Mouse (Mus musculus): ENCODE measurements around the gene Eral1. TPM values are rescaled to one million over a fixed set of nuclear protein-coding genes. Genes with fewer than 3 reads are reported as not detected.
"Not testable (repeated sequence)": the region's sequence is repeated elsewhere in the genome, so short reads cannot be mapped to it uniquely, and the experiment has no call there.

Gene Eral1
- polyA plus RNA-seq, 1 experiment: 26.0 TPM

- no peaks in the 10 kb centered on the region for H3K4me1 ChIP-seq (ENCODE audit: control insufficient read depth, insufficient read depth, low read length)
- no peak overlapping the region for H3K27ac ChIP-seq (ENCODE audit: insufficient read depth, low read length)
- no peak overlapping the region for H3K4me3 ChIP-seq (ENCODE audit: insufficient read depth, low read length)
- TF ChIP-seq POLR2A (IDR thresholded peaks at IDR 0.05; ENCODE audit: extremely low read depth, insufficient read depth, low read length) (no peak), CTCF (IDR thresholded peaks at IDR 0.05; ENCODE audit: extremely low read depth, insufficient read depth, low read length) (no peak)
Observed at GRCm38 (mm10) chr11:78071938-78072337, 8.2 kb downstream of the Eral1 start.

DNA sequence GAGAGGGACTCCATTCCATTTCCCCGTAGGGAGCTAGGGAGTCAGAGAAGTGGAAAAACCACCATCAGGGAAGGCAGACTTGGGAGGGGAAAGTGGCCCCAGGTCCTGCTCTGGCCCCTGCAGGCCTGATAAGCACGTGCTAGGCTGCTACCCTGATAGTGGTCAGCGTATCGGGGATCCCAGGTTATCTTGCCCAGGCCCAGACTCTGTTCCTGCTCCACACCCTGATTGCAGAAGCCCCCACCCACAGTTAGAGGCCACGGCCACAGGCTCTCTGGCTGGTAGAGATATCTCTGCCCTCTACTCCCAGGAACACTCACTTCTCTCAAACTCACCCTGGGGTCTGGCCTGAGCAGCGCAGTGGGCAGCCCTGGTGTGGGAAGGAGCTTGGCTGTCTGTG, 10.5 kb downstream of the Eral1 start:
- Histone ChIP-seq H3K4me1 (ENCODE audit: control insufficient read depth, insufficient read depth, low read length) (no peaks in the 10 kb centered on the region), H3K4me3 (ENCODE audit: insufficient read depth, low read length) (no peak overlapping the region), H3K27ac (ENCODE audit: insufficient read depth, low read length) (no peak overlapping the region)
- TF ChIP-seq POLR2A (IDR thresholded peaks at IDR 0.05; ENCODE audit: extremely low read depth, insufficient read depth, low read length) (no peak), CTCF (IDR thresholded peaks at IDR 0.05; ENCODE audit: extremely low read depth, insufficient read depth, low read length) (no peak)

DNA sequence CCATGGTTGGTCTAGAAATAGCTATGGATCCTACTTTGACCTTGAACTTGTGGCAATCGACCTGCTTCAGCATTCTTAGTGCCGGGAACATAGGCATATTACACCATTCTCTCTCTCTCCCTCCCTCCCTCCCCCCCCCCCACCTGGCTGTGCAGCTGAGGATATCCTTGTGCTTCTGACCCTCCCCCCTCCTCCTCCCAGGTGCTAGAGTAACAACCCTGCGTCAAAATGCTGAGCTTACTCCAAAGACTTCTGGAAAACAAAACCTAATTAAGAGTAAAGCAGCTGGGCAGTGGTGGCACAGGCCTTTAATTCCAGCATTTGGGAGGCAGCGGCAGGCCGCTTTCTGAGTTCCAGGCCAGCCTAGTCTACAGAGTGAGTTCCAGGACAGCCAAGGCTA, 11.1 kb downstream of the Eral1 start:
- TF ChIP-seq POLR2A (IDR thresholded peaks at IDR 0.05; ENCODE audit: extremely low read depth, insufficient read depth, low read length) (no peak), CTCF (IDR thresholded peaks at IDR 0.05; ENCODE audit: extremely low read depth, insufficient read depth, low read length) (no peak)
- no peaks in the 10 kb centered on the region for H3K4me1 ChIP-seq (ENCODE audit: control insufficient read depth, insufficient read depth, low read length)
- no peak overlapping the region for H3K27ac ChIP-seq (ENCODE audit: insufficient read depth, low read length)
- H3K4me3 ChIP-seq (ENCODE audit: insufficient read depth, low read length): no peak overlapping the region

DNA sequence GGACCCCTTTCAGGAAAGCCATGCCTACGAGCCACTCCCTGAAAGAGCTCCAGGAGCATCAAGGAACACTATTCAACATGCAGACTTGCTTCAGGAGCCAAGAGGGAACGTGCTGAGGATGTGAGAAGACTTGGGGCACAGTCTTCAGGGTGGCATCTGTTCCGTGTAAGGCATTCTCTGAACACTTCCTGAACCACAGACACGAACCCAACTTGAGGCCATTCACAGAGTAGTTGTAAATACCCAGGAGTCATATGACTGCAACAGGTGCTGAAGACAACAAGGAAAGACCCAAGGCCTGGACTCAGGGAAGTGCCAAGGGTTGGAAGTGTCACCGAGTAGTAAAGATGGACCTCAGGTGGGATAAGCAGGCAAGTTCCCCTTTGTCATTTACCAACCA, 12.6 kb downstream of the Eral1 start:
- no peaks in the 10 kb centered on the region for H3K4me1 ChIP-seq (ENCODE audit: control insufficient read depth, insufficient read depth, low read length)
- H3K4me3 ChIP-seq (ENCODE audit: insufficient read depth, low read length): no peak overlapping the region
- no peak overlapping the region for H3K27ac ChIP-seq (ENCODE audit: insufficient read depth, low read length)
- no peak for TF ChIP-seq POLR2A (IDR thresholded peaks at IDR 0.05; ENCODE audit: extremely low read depth, insufficient read depth, low read length)
- no peak for TF ChIP-seq CTCF (IDR thresholded peaks at IDR 0.05; ENCODE audit: extremely low read depth, insufficient read depth, low read length)

DNA sequence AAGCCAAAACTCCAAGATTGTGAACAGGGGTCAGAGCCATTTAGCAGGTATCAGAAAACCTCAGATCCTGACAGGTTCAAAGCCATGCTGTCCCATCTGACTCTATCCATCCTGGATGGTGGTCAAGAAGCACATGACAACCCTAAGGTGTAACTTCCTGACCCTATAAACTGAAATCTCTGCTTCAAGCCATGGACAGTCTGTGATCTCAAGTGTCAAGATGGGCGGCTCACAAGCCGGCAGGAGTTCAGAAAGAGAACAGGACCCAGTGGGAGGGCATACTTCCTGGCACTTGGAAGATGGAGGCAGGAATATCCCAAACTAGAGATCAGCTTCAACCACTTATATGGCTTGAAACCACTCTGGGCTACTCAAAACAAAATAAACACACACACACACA, 13.5 kb downstream of the Eral1 start:
- no peak overlapping the region for H3K4me3 ChIP-seq (ENCODE audit: insufficient read depth, low read length)
- no peak overlapping the region for H3K27ac ChIP-seq (ENCODE audit: insufficient read depth, low read length)
- no peaks in the 10 kb centered on the region for H3K4me1 ChIP-seq (ENCODE audit: control insufficient read depth, insufficient read depth, low read length)
- TF ChIP-seq CTCF (IDR thresholded peaks at IDR 0.05; ENCODE audit: extremely low read depth, insufficient read depth, low read length) (no peak), POLR2A (IDR thresholded peaks at IDR 0.05; ENCODE audit: extremely low read depth, insufficient read depth, low read length) (no peak)

DNA sequence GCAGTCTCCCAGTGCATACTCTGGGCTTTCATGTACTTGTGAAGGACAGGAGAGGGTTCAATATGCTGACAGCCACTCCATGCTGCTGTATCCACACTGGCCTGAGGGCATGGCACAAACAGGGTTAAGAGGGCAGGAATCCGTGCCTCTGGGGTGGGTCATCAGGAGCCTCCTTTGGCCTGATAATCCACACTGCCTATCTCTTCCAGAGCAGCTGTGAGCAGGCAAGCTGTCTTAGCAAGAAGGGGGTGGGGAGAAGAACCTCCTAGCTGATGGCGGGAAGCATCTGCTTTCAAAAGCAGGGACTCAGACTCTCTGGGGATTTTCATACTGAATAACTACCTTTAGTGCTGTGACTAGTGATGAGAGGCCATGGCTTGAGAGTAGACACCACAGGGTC, 14.3 kb downstream of the Eral1 start:
- no peak overlapping the region for H3K4me3 ChIP-seq (ENCODE audit: insufficient read depth, low read length)
- H3K27ac ChIP-seq (ENCODE audit: insufficient read depth, low read length): no peak overlapping the region
- TF ChIP-seq POLR2A (IDR thresholded peaks at IDR 0.05; ENCODE audit: extremely low read depth, insufficient read depth, low read length) (no peak), CTCF (IDR thresholded peaks at IDR 0.05; ENCODE audit: extremely low read depth, insufficient read depth, low read length) (no peak)
- no peaks in the 10 kb centered on the region for H3K4me1 ChIP-seq (ENCODE audit: control insufficient read depth, insufficient read depth, low read length)

- Histone ChIP-seq H3K4me3 (ENCODE audit: insufficient read depth, low read length) (no peak overlapping the region), H3K27ac (ENCODE audit: insufficient read depth, low read length) (no peak overlapping the region), H3K4me1 (ENCODE audit: control insufficient read depth, insufficient read depth, low read length) (no peaks in the 10 kb centered on the region)
- TF ChIP-seq POLR2A (IDR thresholded peaks at IDR 0.05; ENCODE audit: extremely low read depth, insufficient read depth, low read length) (no peak), CTCF (IDR thresholded peaks at IDR 0.05; ENCODE audit: extremely low read depth, insufficient read depth, low read length) (no peak)
Observed at GRCm38 (mm10) chr11:78062563-78062962, 17.6 kb downstream of the Eral1 start.

DNA sequence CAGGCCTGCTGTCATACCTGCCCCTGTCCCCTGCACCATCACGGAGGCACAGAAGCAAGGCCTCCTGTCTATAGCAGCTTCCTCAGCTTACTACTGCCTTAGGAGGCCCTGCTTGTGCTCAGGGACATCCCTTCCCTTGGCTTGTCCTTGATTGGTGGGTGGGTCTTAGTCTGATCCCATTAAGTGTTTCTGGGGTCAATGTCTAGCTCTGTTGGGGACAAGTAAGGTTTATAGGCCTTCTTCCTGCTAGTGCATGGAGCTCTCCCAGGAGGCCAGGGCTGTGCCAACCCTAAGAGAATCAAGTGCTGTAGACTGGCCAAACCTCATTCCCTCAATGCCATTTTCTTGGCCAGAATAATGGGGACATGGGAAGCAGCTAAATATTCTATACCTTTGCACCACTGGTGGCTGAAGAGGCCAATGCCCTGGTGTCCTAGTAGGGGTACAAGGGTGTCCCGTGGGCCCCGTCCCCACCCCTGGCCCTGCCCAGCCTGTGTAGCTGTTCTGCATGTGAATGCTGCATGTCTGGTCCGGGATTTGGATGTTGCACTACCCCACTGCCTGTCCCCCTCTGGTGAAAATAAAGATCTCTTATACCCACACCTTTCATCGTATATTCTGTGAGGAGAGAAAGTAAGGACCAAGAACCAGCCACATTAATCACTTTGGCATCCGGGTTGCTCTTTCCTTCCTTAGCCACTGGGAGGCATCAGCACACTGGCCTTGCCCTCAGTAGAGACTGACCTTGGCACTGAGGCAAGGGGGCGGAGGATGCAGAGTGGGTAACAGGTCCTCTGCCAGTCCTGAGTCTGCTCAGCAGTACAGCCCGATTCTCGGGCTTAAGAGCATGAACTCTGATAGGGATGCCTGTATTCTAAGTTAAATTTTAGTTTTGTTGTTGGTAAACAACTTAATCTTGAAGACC, 20.1 kb downstream of the Eral1 start:
- Histone ChIP-seq H3K27ac (ENCODE audit: insufficient read depth, low read length) (no peak overlapping the region), H3K4me3 (ENCODE audit: insufficient read depth, low read length) (no peak overlapping the region), H3K4me1 (ENCODE audit: control insufficient read depth, insufficient read depth, low read length) (no peaks in the 10 kb centered on the region)
- TF ChIP-seq CTCF (IDR thresholded peaks at IDR 0.05; ENCODE audit: extremely low read depth, insufficient read depth, low read length): peak; percentile 89
- no peak for TF ChIP-seq POLR2A (IDR thresholded peaks at IDR 0.05; ENCODE audit: extremely low read depth, insufficient read depth, low read length)

GRCm38 (mm10) chr11:78056946-78057345, 23.2 kb downstream of the Eral1 start:
- Histone ChIP-seq H3K27ac (ENCODE audit: insufficient read depth, low read length) (no peak overlapping the region), H3K4me1 (ENCODE audit: control insufficient read depth, insufficient read depth, low read length) (no peaks in the 10 kb centered on the region), H3K4me3 (ENCODE audit: insufficient read depth, low read length) (no peak overlapping the region)
- no peak for TF ChIP-seq POLR2A (IDR thresholded peaks at IDR 0.05; ENCODE audit: extremely low read depth, insufficient read depth, low read length)
- TF ChIP-seq CTCF (IDR thresholded peaks at IDR 0.05; ENCODE audit: extremely low read depth, insufficient read depth, low read length): no peak

- H3K4me3 ChIP-seq (ENCODE audit: insufficient read depth, low read length): no peak overlapping the region
- H3K27ac ChIP-seq (ENCODE audit: insufficient read depth, low read length): no peak overlapping the region
- H3K4me1 ChIP-seq (ENCODE audit: control insufficient read depth, insufficient read depth, low read length): no peaks in the 10 kb centered on the region
- TF ChIP-seq CTCF (IDR thresholded peaks at IDR 0.05; ENCODE audit: extremely low read depth, insufficient read depth, low read length): no peak
- TF ChIP-seq POLR2A (IDR thresholded peaks at IDR 0.05; ENCODE audit: extremely low read depth, insufficient read depth, low read length): no peak
Observed at GRCm38 (mm10) chr11:78053078-78053477, 27.1 kb downstream of the Eral1 start.

DNA sequence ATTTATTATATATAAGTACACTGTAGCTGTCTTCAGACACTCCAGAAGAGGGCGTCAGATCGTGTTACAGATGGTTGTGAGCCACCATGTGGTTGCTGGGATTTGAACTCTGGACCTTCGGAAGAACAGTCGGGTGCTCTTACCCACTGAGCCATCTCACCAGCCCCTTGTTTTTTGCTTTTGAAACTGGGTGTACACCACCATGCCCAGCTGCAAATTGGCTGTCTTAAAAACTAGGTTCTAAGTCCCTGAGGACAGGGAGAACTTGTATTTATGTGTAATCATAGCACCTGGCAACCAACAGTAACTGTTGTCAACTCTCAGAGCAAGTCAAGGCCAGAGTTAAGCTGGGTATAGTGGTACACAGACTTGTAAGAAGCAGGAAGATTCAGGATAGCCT, 31.5 kb downstream of the Eral1 start:
- H3K4me1 ChIP-seq (ENCODE audit: control insufficient read depth, insufficient read depth, low read length); H3K27ac ChIP-seq (ENCODE audit: insufficient read depth, low read length); H3K4me3 ChIP-seq (ENCODE audit: insufficient read depth, low read length): not testable (repeated sequence)
